Mouse (Mus musculus) lung, postnatal 36 days (tissue): ENCODE data around the gene Prcc.
"Not testable (repeated sequence)": the region's sequence is repeated elsewhere in the genome, so short reads cannot be mapped to it uniquely, and the experiment has no call there.

Source experiments
- DNase-seq: peaks from one replicate; pipeline ENCODE4 v3.0.0; 2022; ENCODE audit warnings: mixed read lengths

Gene Prcc

DNA sequence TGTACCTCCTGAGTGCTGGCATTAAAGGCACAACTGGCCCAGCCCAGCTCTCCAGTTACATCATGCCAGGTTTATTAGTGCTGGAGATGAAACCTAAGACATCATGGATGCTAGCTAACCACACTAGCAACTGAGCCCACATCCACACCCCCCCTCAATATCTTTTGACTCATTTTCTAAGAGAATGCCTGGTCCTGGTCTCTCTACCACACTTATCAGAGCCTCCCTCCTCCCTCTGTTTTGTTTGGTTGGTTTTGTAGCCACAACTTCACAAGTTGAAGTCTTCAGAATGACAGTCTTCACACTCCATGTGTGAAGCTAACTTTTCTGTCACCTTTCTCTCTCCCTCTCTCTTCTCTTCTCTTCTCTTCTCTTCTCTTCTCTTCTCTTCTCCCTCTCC, 44.5 kb downstream of the Prcc start:
- no peak for DNase-seq

DNA sequence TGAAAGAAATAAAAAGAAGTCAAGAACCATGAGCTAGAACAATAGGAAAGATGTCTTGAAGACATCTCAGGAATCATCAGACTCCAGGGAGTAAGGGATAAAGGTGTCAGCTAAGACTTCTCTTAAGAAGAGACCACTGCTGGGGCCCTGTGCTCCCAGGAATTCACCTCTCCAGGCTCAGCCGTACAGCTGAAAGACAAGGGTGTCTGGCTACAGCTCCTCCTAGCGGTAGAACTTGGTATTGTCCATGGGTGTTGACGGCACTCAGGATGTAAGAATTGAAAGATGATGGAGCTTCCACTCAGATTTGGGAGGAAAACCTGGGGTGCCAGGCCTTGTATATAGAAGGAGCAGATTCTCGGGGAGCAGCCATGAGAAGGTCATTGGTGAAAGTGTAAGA, 46.8 kb downstream of the Prcc start:
- peak; percentile 87 for DNase-seq

DNA sequence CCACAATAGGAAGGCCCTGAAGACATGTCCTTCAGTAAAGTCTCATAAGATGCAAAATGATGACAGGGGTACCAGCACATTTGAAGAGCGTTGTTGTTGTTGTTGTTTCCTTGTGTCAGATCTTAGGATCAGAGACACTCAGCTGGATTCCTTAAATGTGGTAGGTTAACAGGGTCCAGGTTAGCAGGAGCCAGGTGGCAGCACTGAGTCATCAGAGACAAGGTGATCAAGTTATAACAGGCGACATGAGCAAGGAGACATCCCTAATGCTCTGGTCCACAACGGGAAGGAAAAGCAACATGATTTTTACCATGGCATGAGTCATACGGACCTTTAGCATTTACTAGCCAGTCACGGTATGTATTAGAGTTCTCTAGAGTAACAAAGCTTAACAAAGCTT, 51.9 kb downstream of the Prcc start:
- peak; percentile 28 for DNase-seq

DNA sequence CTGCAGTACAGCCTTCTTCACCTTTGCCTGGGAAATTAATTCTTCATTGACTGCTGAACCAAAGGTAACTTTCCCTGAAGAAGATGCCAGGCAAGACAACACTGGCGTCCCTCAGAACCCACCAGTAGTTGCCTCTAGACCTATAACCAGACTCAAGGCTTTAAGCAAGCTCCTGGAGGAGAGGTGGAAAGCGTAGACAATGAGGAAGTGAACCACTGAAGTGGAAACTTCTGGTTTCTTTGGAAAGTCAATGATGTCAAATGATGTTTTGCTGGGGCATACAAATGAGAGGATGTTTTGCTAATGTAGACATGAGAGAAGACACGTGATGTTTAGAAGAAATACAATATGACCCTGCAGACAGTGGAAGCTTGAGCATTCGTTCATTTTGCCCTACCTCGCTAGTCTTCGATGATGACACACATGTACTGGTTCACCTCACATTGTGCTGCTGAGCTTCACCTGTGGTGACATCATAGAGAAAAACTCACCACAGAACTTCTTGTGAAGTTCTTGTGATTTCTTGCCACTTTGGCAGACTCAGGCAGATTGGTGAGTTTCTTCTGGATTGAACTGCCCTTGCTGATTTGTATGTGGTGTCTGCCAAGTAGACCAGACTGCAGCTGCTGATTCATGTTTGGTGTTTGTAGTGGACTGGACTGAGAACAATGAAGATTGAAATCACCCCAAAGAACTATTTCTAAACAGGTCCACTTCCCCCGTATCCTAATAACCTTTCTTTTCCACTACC, 53.1 kb downstream of the Prcc start:
- no peak for DNase-seq

DNA sequence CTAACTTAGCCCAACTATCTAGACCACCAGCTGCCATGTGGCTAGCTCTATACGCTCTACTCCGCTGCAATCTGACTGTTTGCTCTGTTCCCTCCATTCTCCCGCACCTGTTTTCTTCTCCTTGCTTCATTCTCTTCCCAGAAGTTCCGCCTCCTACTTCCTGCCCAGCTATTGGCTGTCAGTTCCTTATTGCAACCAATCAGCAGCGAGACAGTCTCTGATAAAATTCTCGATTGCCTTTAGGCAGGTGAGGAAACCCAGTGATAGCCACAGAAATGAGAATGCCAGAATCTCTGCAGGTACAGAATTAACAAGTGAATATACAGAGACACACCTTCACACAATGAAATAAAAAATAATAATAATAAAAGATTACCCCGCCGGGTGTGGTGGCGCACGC, 56.4 kb downstream of the Prcc start:
- DNase-seq, result peak; percentile 12

DNA sequence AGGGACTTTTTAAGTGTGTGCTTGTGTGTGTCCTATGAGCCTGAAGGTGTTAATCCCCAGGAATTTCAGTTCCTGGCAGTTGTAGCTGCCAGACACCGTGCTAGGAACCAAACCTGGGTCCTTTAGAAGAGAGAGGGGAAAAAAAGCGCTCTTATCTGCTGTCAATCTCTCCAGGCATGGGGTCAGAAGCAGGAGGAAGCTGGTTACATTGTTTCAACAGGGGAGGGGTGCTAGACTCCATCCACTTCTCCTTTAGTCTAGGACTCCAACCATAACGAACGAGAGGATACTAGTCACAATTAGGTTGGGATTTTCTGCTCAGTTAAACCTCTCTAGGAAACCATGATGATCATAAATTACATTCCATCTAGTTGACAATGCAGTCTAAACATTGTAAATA, 57.0 kb downstream of the Prcc start:
- no peak for DNase-seq

DNA sequence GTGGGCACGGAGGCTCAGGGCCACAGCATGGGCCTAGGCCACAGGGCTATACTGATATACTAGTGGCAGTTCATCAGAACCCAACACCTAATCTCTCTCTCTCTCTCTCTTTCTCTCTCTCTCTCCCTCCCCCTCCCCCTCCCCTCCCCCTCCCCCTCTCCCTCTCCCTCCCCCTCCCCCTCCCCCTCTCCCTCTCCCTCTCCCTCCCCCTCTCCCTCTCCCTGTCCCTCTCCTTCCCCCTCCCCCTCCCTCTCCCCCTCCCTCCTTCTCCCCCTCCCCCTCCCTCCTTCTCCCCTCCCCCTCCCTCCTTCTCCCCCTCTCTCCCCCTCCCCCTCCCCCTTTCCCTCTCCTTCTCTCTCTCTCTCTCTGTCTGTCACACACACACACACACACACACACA, 61.2 kb downstream of the Prcc start, which contains the start of gene Pear1:
Pear1 (minus strand) TSS at position 101 of the 400 bp plus-strand sequence.
- DNase-seq, result not testable (repeated sequence)

DNA sequence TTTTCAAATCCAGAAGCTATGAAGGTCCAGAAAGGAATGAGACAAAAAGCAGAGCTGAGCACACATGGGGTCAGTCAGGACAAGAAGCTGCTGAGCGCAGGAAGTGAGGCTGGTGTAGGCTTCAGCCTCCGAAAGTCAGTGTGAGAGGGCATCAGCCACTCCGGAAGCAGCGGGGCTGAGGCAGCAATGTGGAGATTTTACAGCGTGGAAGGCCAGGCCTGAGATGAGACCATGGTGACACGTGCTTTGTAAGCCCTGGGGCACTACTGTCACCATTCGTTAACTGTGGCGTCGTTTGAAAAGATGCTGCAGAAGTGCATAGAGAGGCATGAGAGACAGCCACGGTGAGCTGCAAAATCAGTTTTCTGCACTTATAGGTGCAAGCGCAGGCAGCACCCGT, 67.2 kb downstream of the Prcc start:
- no peak for DNase-seq

DNA sequence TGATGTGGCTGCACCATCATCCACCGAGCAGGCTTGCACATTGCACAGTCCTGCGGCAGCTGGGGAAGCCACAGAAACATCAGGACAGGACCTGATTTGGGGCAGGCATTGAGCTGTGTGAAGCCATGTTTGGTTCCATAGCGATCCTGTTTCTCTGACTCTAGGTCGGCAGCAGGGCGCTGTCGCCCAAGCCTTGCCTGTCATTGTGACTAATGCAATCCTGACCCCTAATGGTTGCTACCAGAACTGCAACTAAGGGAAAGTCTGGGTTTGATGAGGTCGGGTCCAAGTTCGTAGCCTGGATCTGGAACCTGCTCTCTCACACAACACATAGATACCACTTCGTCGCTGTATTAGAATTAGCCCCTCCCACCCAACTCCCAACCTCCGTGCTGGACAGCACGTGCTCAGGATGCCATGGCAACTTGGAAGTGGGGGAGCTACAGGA, 68.7 kb downstream of the Prcc start:
- peak; percentile 90 for DNase-seq

DNA sequence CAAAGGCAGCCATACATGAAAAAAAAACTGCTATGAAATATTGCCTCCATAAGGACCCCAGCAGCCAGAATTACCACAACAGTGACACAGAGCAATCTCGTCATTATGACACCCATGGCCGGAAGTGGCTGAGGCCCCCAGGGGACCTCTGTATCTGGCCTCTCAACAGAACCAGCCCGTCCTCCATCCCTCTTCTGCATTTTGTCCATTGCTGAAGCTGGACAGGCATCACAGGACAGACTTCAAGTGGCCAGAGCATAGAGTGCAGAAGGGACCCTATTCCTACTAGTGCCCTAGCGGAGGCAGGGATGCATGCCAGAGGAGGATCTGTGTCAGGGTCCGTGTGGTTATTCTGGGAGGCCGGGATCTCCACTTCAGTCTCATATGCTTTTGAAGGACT, 69.2 kb downstream of the Prcc start:
- no peak for DNase-seq

DNA sequence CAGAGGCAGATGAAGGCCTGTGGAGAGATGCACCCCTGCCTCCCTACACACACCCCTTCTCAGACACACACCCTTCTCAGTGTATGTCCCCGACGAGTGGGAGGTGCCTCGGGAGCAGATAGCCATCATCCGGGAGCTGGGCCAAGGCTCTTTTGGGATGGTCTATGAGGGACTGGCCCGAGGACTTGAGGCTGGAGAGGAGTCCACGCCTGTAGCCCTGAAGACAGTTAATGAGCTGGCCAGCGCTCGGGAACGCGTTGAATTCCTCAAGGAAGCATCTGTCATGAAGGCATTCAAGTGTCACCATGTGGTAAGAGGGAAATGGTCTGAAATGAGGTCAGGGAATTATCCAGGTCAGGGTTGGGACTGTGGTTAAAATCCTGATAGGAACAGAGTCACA, 72.5 kb downstream of the Prcc start:
- no peak for DNase-seq

DNA sequence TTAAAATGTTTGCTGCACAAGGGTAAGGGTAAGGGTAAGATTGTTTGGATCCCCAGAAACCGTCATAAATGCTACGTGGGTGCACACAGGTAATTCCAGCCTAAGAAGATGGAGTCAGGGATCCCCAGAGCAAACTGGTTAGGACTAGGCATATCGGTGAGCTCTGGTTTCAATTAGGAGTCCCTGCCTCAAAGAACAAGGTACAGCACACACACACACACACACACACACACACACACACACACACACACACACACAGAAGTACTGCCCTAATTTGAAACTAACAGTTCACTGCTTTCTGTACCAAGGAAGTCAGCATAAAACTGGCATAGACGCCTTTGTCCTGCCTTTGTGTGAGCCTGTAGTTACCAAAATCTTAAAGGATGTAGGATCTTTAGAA, 73.0 kb downstream of the Prcc start:
- no peak for DNase-seq

DNA sequence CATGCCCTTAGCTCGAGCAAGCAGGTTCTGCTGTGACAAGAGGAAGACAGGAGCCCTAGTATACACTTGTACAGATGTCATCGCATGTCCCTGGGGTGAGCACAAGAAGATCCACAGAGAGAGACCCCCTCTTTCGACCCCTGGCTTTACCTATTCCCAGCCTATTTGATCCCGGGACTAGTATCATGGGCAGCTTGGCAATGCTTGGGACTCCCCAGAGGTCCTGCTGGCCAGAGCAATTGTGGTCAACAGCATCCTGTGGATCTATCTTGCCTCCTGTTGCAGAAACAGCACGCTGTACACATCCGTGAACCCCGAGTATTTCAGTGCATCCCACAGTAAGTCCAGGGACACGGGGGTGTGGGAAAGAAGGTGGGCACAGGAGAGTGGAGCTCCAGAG, 74.1 kb downstream of the Prcc start:
- no peak for DNase-seq

DNA sequence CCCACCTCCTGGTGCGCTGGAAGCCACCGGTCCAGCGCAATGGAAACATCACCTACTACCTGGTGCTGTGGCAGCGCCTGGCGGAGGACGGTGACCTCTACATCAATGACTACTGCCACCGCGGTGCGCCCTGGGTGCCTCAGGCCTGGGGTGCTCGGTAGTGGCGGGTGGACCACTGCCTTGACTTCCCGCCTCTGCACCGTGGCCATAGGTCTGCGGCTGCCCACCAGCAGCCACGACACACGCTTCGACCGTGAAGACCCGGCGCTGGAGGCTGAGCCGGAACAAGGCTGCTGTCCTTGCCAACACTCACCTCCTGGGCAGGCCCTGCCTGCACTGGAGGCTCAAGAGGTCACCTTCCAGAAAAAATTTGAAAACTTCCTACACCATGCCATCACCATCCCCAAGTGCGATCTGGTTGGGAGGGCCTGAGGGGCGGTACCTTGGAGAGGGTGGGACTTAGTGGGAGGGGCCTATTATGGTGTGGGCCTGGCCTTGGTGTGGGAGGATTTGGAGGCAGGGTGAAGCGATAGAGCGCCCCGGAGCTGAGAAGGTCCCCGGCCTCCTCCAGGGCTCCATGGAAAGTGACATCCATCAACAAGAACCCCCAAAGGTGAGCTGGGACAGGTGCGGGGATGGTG, 76.0 kb downstream of the Prcc start:
- DNase-seq, result no peak
